Mouse (Mus musculus) heart, embryonic 13.5 days (tissue): Measurements from ENCODE around the gene Hephl1. TPM values are rescaled to one million over a fixed set of nuclear protein-coding genes. Genes with fewer than 3 reads are reported as not detected.
"Not testable (repeated sequence)": the region's sequence is repeated elsewhere in the genome, so short reads cannot be mapped to it uniquely, and the experiment has no call there.

Experiments used
- ATAC-seq: fragments of 200-750 bp; cut with Nextera tagmentation; 2 replicates; pipeline ENCODE4 v1.8.0; 2017; ENCODE audit warnings: moderate TSS enrichment; ENCODE audit not compliant: insufficient number of reproducible peaks, low FRiP score, low TSS enrichment; ENCODE audit errors: extremely low read depth
- H3K27ac ChIP-seq: fragments of 300-500 bp; sonication (generic); replicated peaks from 2 replicates; pipeline ENCODE4 v1.5.1; 2015; ENCODE audit warnings: moderate library complexity, mild to moderate bottlenecking, inconsistent platforms
- H3K27me3 ChIP-seq: fragments of 300-500 bp; sonication (generic); replicated peaks from 2 replicates; pipeline ENCODE4 v1.6.1; 2015; ENCODE audit warnings: mild to moderate bottlenecking, inconsistent platforms
- H3K36me3 ChIP-seq: fragments of 300-500 bp; sonication (generic); 2 replicates; pipeline ENCODE4 v1.6.1; 2015; ENCODE audit warnings: mild to moderate bottlenecking, inconsistent platforms
- H3K4me1 ChIP-seq: fragments of 300-500 bp; sonication (generic); 2 replicates; pipeline ENCODE4 v1.6.1; 2015; ENCODE audit warnings: inconsistent platforms
- H3K4me2 ChIP-seq: fragments of 300-500 bp; sonication (generic); 2 replicates; pipeline ENCODE4 v1.6.1; 2015; ENCODE audit warnings: inconsistent platforms, mild to moderate bottlenecking, moderate library complexity
- H3K4me3 ChIP-seq: fragments of 300-500 bp; sonication (generic); 2 replicates; pipeline ENCODE4 v1.5.1; 2015; ENCODE audit warnings: moderate library complexity, mild to moderate bottlenecking, inconsistent platforms
- H3K9ac ChIP-seq: fragments of 300-500 bp; sonication (generic); 2 replicates; pipeline ENCODE4 v1.6.1; 2015; ENCODE audit warnings: inconsistent platforms, mild to moderate bottlenecking, moderate library complexity
- H3K9me3 ChIP-seq: fragments of 300-500 bp; sonication (generic); 2 replicates; pipeline ENCODE4 v1.6.1; 2016; ENCODE audit warnings: inconsistent platforms
- WGBS: fragments of 180-500 bp; shearing (Covaris S2); methylation state at CpG from one replicate; pipeline ENCODE4 v1.1.7; 2015; ENCODE audit warnings: mixed read lengths; 5-methylcytosine and 5-hydroxymethylcytosine counted together
- polyA plus RNA-seq: library from polyadenylated mRNA; unstranded; fragments of >200 nt; fragmentation: Nextera tagmentation; extraction: Ambion mirVana; gene quantifications from 2 replicates; pipeline ENCODE4 v1.2.1, GENCODE M21; 2015

The Hephl1 gene
- polyA plus RNA-seq, 1 experiment from 2014 or later: not detected

DNA sequence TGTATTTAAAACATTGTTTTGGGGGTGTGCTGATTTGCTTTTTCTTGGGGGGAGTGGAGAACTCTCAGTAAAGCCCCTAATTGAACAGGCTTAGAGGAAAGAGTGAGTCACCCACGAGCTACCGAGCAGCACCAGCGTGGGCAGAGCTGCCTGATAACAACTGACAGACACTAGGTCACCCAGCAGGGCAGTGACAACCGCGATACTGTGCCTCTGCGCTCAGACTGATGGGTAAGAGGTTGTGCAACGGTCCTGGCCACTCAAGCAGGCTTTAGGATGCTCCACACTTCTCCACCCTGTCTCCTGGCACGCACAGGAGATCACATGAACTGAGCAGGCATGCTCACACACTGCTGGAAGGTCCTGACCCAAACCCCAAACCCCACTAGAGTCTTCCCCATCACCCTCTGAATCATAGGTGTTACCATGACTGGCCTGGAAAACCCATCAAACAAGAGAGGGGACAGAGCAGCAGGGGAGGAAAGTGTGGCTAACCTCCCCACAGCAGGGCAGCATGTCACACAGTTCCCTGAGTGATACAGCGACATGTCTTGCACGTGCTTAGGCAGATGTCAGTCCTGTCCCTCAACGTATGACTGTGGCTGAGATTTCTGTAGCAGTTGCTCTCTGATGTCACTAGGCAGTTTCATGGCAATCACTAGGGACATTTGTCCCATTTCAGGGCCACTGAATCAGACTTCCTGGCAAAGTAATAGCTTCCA lies 8.2 kb downstream of the Hephl1 start:
- Histone ChIP-seq H3K4me1 (peaks cover 18% of the 10 kb centered on the region), H3K4me3 (no peak overlapping the region), H3K27me3 (no peaks in the 10 kb centered on the region), H3K4me2 (no peak overlapping the region), H3K27ac (no peak overlapping the region), H3K36me3 (no peaks in the 10 kb centered on the region), H3K9me3 (no peaks in the 10 kb centered on the region), H3K9ac (no peak overlapping the region)
- WGBS: 22% methylated on average over 11 of the region's 11 CpGs
- ATAC-seq: no peak

- Histone ChIP-seq H3K4me2 (no peak overlapping the region), H3K4me3 (no peak overlapping the region), H3K27ac (no peak overlapping the region), H3K9me3 (no peaks in the 10 kb centered on the region), H3K27me3 (no peaks in the 10 kb centered on the region), H3K4me1 (peaks cover 18% of the 10 kb centered on the region), H3K9ac (no peak overlapping the region), H3K36me3 (no peaks in the 10 kb centered on the region)
- no peak for ATAC-seq
- WGBS: 63% methylated on average over 7 of the region's 7 CpGs
These were observed 10.3 kb downstream of the Hephl1 start for GRCm38 (mm10) chr9:15101531-15102161.

GRCm38 (mm10) chr9:15098421-15098820 lies 13.5 kb downstream of the Hephl1 start:
- not testable (repeated sequence) for H3K9me3 ChIP-seq, H3K4me3 ChIP-seq, H3K27me3 ChIP-seq, H3K4me1 ChIP-seq, H3K4me2 ChIP-seq, H3K36me3 ChIP-seq, ATAC-seq, H3K9ac ChIP-seq, H3K27ac ChIP-seq
- 75% methylated on average over 6 of the region's 7 CpGs for WGBS

GRCm38 (mm10) chr9:15097172-15097571 lies 14.7 kb downstream of the Hephl1 start:
- Histone ChIP-seq H3K27ac (no peak overlapping the region), H3K4me3 (no peak overlapping the region), H3K4me1 (no peaks in the 10 kb centered on the region), H3K36me3 (no peaks in the 10 kb centered on the region), H3K4me2 (no peak overlapping the region), H3K9me3 (no peaks in the 10 kb centered on the region), H3K27me3 (no peaks in the 10 kb centered on the region; the same call in 1 of the 2 replicates), H3K9ac (no peak overlapping the region)
- 28% methylated on average over 2 of the region's 2 CpGs for WGBS
- ATAC-seq: no peak

- no peak for ATAC-seq
- no peaks in the 10 kb centered on the region for H3K9me3 ChIP-seq
- no peak overlapping the region for H3K27ac ChIP-seq
- no peak overlapping the region for H3K4me3 ChIP-seq
- no peaks in the 10 kb centered on the region; the same call in 1 of the 2 replicates for H3K27me3 ChIP-seq
- H3K4me1 ChIP-seq: no peaks in the 10 kb centered on the region
- no peak overlapping the region for H3K9ac ChIP-seq
- WGBS: 72% methylated on average over 1 of the region's 1 CpGs
- H3K36me3 ChIP-seq: no peaks in the 10 kb centered on the region
- H3K4me2 ChIP-seq: no peak overlapping the region
These were observed 15.7 kb downstream of the Hephl1 start for GRCm38 (mm10) chr9:15096161-15096560.

- Histone ChIP-seq H3K27me3 (no peaks in the 10 kb centered on the region; the same call in 1 of the 2 replicates), H3K4me2 (no peak overlapping the region), H3K4me3 (no peak overlapping the region), H3K9me3 (no peaks in the 10 kb centered on the region), H3K4me1 (no peaks in the 10 kb centered on the region), H3K9ac (no peak overlapping the region), H3K27ac (no peak overlapping the region), H3K36me3 (no peaks in the 10 kb centered on the region)
- ATAC-seq: no peak
- WGBS: 52% methylated on average over 3 of the region's 3 CpGs
These were observed 16.7 kb downstream of the Hephl1 start for GRCm38 (mm10) chr9:15095206-15095605.

DNA sequence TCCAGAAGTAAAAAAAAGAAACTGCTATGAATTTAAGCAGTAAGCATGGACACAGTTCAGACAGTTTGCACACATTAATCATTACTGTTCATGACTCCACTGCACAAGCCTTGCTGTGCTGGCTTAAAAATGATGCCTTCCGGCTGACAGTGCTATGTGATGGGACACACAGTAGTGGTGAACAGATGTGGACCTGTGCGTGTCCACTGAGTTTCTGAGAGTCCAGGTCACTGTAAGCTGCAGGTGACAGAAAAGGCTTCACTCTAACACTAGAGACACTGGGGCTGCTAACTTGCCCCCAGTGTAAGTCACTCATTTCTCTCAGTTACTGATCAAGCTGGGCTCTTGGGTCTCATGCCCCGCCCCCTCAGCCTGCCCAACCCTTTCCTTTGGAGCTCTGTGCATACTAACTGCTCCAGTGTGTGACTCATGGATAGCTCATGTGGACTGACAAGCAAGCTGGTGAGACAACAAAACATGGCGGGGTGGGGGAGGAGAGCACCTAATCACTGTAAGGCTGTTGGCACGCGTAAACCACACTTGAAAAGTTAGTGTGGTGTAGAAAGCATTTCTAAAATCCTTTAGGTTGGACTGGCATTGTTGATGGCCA lies 43.1 kb downstream of the Hephl1 start:
- Histone ChIP-seq H3K9ac (no peak overlapping the region), H3K4me3 (no peak overlapping the region), H3K4me2 (no peak overlapping the region), H3K27ac (no peak overlapping the region), H3K27me3 (0 out of 2 replicates have a peak, but pooled peaks cover 4% of the 10 kb centered on the region), H3K4me1 (peaks cover 10% of the 10 kb centered on the region), H3K9me3 (no peaks in the 10 kb centered on the region), H3K36me3 (no peaks in the 10 kb centered on the region)
- no peak for ATAC-seq
- 55% methylated on average over 6 of the region's 6 CpGs for WGBS

GRCm38 (mm10) chr9:15067995-15068685 lies 43.8 kb downstream of the Hephl1 start:
- H3K4me2 ChIP-seq: no peak overlapping the region
- H3K36me3 ChIP-seq: no peaks in the 10 kb centered on the region
- 61% methylated on average over 7 of the region's 7 CpGs for WGBS
- H3K27ac ChIP-seq: no peak overlapping the region
- no peaks in the 10 kb centered on the region for H3K9me3 ChIP-seq
- no peak overlapping the region for H3K9ac ChIP-seq
- no peak overlapping the region for H3K4me3 ChIP-seq
- 0 out of 2 replicates have a peak, but pooled peaks cover 4% of the 10 kb centered on the region for H3K27me3 ChIP-seq
- peaks cover 10% of the 10 kb centered on the region for H3K4me1 ChIP-seq
- no peak for ATAC-seq

DNA sequence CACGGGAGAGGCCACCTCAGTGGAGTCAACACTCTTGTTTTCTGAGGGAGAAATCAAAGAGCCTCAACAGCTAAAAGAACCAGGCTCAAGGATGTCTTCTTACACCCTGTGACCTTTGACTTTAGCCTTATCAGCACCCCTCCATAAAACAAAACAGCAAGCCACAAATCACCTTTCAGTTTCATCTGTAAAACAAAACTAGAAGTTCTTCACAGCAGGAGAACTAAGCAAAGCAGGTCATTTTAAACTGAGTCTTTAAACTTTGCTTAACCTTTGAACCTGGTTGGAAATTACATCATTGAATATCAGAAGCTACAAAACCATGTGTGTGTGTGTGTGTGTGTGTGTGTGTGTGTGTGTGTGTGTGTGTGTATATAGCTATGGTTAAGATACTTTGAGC lies 47.7 kb downstream of the Hephl1 start:
- no peak for ATAC-seq
- WGBS: 22% methylated on average over 1 of the region's 1 CpGs
- H3K4me2 ChIP-seq: no peak overlapping the region

GRCm38 (mm10) chr9:15060847-15061246 lies 51.1 kb downstream of the Hephl1 start:
- WGBS: 75% methylated on average over 5 of the region's 5 CpGs
- Histone ChIP-seq H3K9me3 (no peaks in the 10 kb centered on the region), H3K36me3 (no peaks in the 10 kb centered on the region), H3K4me1 (no peaks in the 10 kb centered on the region), H3K4me3 (no peak overlapping the region), H3K27me3 (no peaks in the 10 kb centered on the region), H3K9ac (no peak overlapping the region), H3K4me2 (no peak overlapping the region), H3K27ac (no peak overlapping the region)
- no peak for ATAC-seq

More for the DNA sequence above, 47.7 kb downstream of the Hephl1 start:
- no peak overlapping the region for H3K27ac ChIP-seq
- no peak overlapping the region for H3K4me3 ChIP-seq
- no peaks in the 10 kb centered on the region for H3K27me3 ChIP-seq
- H3K9ac ChIP-seq: no peak overlapping the region
- H3K9me3 ChIP-seq: no peaks in the 10 kb centered on the region
- peaks cover 9% of the 10 kb centered on the region for H3K4me1 ChIP-seq
- no peaks in the 10 kb centered on the region for H3K36me3 ChIP-seq

- H3K4me1 ChIP-seq: no peaks in the 10 kb centered on the region
- ATAC-seq: no peak
These were observed 51.9 kb downstream of the Hephl1 start for GRCm38 (mm10) chr9:15060026-15060425.

More at GRCm38 (mm10) chr9:15060026-15060425, 51.9 kb downstream of the Hephl1 start:
- Histone ChIP-seq H3K4me2 (no peak overlapping the region), H3K9me3 (no peaks in the 10 kb centered on the region), H3K36me3 (no peaks in the 10 kb centered on the region), H3K4me3 (no peak overlapping the region), H3K9ac (no peak overlapping the region), H3K27ac (no peak overlapping the region), H3K27me3 (no peaks in the 10 kb centered on the region)
- WGBS: 78% methylated on average over 6 of the region's 6 CpGs
